19 mouse cellular contexts compared by ENCODE assay signal in the genomic region with DNA sequence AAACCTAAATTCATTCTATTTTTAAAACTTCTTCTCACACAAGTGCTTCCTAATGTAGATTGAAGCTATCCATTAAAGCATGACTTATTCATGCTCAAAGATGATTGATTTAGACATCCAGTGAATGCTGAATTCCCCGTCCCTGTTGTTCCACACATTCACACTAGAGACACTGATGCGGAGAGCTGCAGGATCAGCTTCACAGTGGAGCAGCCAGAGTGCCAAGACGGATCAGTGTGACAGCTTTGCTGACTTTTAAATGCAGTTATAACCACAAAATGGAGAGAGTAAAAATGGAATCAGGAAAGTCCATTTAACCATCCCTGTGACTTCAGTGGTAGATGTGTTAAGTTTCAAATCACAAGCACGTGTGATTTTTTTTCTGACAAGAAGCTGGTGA.
DNase-seq lines count a peak whose midpoint lies in the region; ATAC-seq and TF ChIP-seq lines count a peak whose summit lies in the region.
"Had no signal": no experiment of that assay in that cellular context is flagged by ENCODE, and none has a peak within 500 bp of the region (broad histone marks: within the 10 kb centered on the region; RNA-seq: fewer than 3 reads in every experiment).

No protein-coding gene starts in this region.

- H3K4me3 ChIP-seq in hindbrain, postnatal 0 days (ENCODE audit: low read length), result no peak overlapping the region
- H3K4me3 ChIP-seq in hindbrain, embryonic 11.5 days (ENCODE audit: low read depth, low read length), result no peak overlapping the region
- H3K4me3 ChIP-seq in intestine, embryonic 15.5 days (replicated peaks), result no peak overlapping the region
- H3K4me3 ChIP-seq: embryonic facial prominence, embryonic 15.5 days; gastrocnemius, adult 2 months; heart, embryonic 15.5 days; kidney, embryonic 15.5 days had no signal

- H3K27ac ChIP-seq in hindbrain, postnatal 0 days, result no peak overlapping the region
- H3K27ac ChIP-seq in hindbrain, embryonic 11.5 days (ENCODE audit: low read depth, low read length), result no peak overlapping the region
- H3K27ac ChIP-seq in intestine, embryonic 15.5 days, result no peak overlapping the region
- H3K27ac ChIP-seq: embryonic facial prominence, embryonic 15.5 days; gastrocnemius, adult 2 months; heart, embryonic 15.5 days; kidney, embryonic 15.5 days; stomach, postnatal 0 days had no signal

- peak; percentile 17 to 25 for DNase-seq in cerebellum, postnatal 10 days
- no peak for DNase-seq in cerebellum, adult 11 months
- peak; percentile 50 for DNase-seq in hindbrain, postnatal 0 days (ENCODE audit: low spot score)
- no peak for DNase-seq in hindbrain, embryonic 11.5 days (ENCODE audit: low spot score)
- peak; percentile 19 to 32 for DNase-seq in right cerebral cortex, postnatal 10 days (ENCODE audit: low spot score in 2 of 2)
- DNase-seq in right cerebral cortex, postnatal 14 days, result no peak
- no peak for DNase-seq in adrenal gland, adult 8-10 months
- DNase-seq: cerebellum, adult 18-20 months; gastrocnemius, adult 2 months; heart, adult 11 months; liver; liver, postnatal 0 days; lung, postnatal 14 days; thymus, postnatal 14 days had no signal

- no peak overlapping the region for H3K4me2 ChIP-seq in hindbrain, postnatal 0 days (ENCODE audit: low read depth, low read length)
- no peak overlapping the region for H3K4me2 ChIP-seq in hindbrain, embryonic 11.5 days (replicated peaks; ENCODE audit: low read depth, low read length)
- no peak overlapping the region for H3K4me2 ChIP-seq in intestine, embryonic 15.5 days (replicated peaks)
- H3K4me2 ChIP-seq: embryonic facial prominence, embryonic 15.5 days; heart, embryonic 15.5 days; kidney, embryonic 15.5 days had no signal

- TF ChIP-seq CTCF in hindbrain, postnatal 0 days (IDR thresholded peaks at IDR 0.05; ENCODE audit: low read depth), result peak; percentile 32

- peak; percentile 63; the same call in 1 of the 2 replicates for ATAC-seq in hindbrain, postnatal 0 days
- ATAC-seq in hindbrain, embryonic 11.5 days (ENCODE audit: low FRiP score), result no peak
- no peak for ATAC-seq in intestine, embryonic 15.5 days
- ATAC-seq: liver, postnatal 0 days had no signal

- H3K4me1 ChIP-seq in hindbrain, postnatal 0 days (ENCODE audit: insufficient read depth, low read length), result no peaks in the 10 kb centered on the region
- H3K4me1 ChIP-seq in hindbrain, embryonic 11.5 days (replicated peaks; ENCODE audit: control insufficient read depth, insufficient read depth, low read length), result no peaks in the 10 kb centered on the region
- no peaks in the 10 kb centered on the region for H3K4me1 ChIP-seq in intestine, embryonic 15.5 days (replicated peaks)
- H3K4me1 ChIP-seq: embryonic facial prominence, embryonic 15.5 days; heart, embryonic 15.5 days; kidney, embryonic 15.5 days had no signal

- H3K27me3 ChIP-seq in hindbrain, postnatal 0 days (ENCODE audit: insufficient read depth, low read length), result no peaks in the 10 kb centered on the region
- no peaks in the 10 kb centered on the region for H3K27me3 ChIP-seq in hindbrain, embryonic 11.5 days (ENCODE audit: control insufficient read depth, insufficient read depth, low read length)
- H3K27me3 ChIP-seq in intestine, embryonic 15.5 days (replicated peaks), result no peaks in the 10 kb centered on the region
- H3K27me3 ChIP-seq: embryonic facial prominence, embryonic 15.5 days; heart, embryonic 15.5 days; kidney, embryonic 15.5 days had no signal

- no peak overlapping the region for H3K9ac ChIP-seq in hindbrain, postnatal 0 days (replicated peaks; ENCODE audit: low read length)
- no peak overlapping the region for H3K9ac ChIP-seq in hindbrain, embryonic 11.5 days (ENCODE audit: low read depth, low read length)
- no peak overlapping the region for H3K9ac ChIP-seq in intestine, embryonic 15.5 days
- H3K9ac ChIP-seq: embryonic facial prominence, embryonic 15.5 days; heart, embryonic 15.5 days; kidney, embryonic 15.5 days; liver, postnatal 0 days had no signal

- no peaks in the 10 kb centered on the region for H3K9me3 ChIP-seq in hindbrain, postnatal 0 days (ENCODE audit: low read length)
- no peaks in the 10 kb centered on the region for H3K9me3 ChIP-seq in hindbrain, embryonic 11.5 days (ENCODE audit: control insufficient read depth, low read length)
- H3K9me3 ChIP-seq in intestine, embryonic 15.5 days, result no peaks in the 10 kb centered on the region
- H3K9me3 ChIP-seq: embryonic facial prominence, embryonic 15.5 days; heart, embryonic 15.5 days; kidney, embryonic 15.5 days had no signal

- no peaks in the 10 kb centered on the region for H3K36me3 ChIP-seq in hindbrain, postnatal 0 days (ENCODE audit: insufficient read depth, low read length)
- no peaks in the 10 kb centered on the region for H3K36me3 ChIP-seq in hindbrain, embryonic 11.5 days (ENCODE audit: control insufficient read depth, insufficient read depth, low read length)
- no peaks in the 10 kb centered on the region for H3K36me3 ChIP-seq in intestine, embryonic 15.5 days
- H3K36me3 ChIP-seq: embryonic facial prominence, embryonic 15.5 days; heart, embryonic 15.5 days; kidney, embryonic 15.5 days had no signal

- WGBS in hindbrain, postnatal 0 days, result 38% methylated on average over 4 of the region's 4 CpGs
- WGBS in hindbrain, embryonic 11.5 days, result 74% methylated on average over 4 of the region's 4 CpGs
- 75% methylated on average over 4 of the region's 4 CpGs for WGBS in intestine, embryonic 15.5 days

Comparison
In these comparisons a context has a peak if more than half of its experiments do, and no peak if none do; other contexts are left out.
1. DNase-seq: peak in cerebellum, postnatal 10 days (2 of 2), hindbrain, postnatal 0 days (single experiment) and right cerebral cortex, postnatal 10 days (2 of 2); none in cerebellum, adult 11 months (single experiment), hindbrain, embryonic 11.5 days (single experiment), right cerebral cortex, postnatal 14 days (single experiment) and adrenal gland, adult 8-10 months (single experiment).